Mouse (Mus musculus): ENCODE measurements around the gene Filip1l.

DNA sequence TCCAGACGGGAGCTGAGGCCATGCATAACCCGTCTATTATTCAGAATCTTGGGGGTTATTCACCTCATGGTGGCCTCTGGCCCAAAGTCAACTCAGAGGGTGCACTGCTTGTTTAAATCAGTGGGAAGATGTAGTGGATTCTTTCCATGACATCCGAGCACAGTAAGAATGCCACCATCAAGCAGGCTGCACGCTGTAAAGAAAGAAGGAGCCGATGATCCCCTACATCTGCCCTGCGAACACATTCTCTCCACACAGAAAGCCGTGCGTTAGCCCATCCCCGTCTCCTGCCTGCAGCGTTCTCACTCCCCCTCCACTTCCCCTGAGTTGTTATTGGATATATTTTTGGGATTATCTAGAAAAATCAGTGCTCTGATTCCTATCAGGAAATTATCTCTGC lies 73.8 kb downstream of the Filip1l start:
- no peak for TF ChIP-seq POLR2A (IDR thresholded peaks at IDR 0.05; ENCODE audit: low read depth, low read length)
- TF ChIP-seq CTCF (IDR thresholded peaks at IDR 0.05; ENCODE audit: extremely low read depth, insufficient read length, insufficient replicate concordance, low read depth, low read length): no peak
